Mouse (Mus musculus): Measurements from ENCODE around the gene Doc2b.
A peak's percentile ranks its signal among the peaks of the same experiment; 100 is the strongest.

Doc2b gene

DNA sequence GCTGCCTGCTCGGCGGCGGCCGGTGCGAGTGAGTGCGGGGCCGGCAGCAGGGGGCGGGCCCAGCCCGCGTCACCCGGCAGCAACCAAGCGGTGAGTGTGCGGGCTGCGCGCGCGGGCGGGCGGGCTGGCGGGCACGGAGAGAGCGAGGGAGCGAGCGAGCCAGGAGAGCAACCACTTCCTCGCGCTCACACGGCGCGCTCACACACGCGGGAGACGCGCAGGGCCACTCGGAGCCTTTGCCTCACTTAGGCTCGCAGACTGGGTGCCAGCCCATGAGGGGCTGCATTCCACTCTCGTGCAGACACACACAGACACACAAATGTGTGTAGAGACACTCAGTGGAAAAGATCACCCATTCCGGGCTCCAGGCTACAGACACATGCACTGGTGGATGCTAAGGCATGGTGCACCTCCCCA, at the start of gene Doc2b:
Doc2b (minus strand) TSS at position 21 of the 417 bp plus-strand sequence.
- DNase-seq, result peak; percentile 31 to 32

DNA sequence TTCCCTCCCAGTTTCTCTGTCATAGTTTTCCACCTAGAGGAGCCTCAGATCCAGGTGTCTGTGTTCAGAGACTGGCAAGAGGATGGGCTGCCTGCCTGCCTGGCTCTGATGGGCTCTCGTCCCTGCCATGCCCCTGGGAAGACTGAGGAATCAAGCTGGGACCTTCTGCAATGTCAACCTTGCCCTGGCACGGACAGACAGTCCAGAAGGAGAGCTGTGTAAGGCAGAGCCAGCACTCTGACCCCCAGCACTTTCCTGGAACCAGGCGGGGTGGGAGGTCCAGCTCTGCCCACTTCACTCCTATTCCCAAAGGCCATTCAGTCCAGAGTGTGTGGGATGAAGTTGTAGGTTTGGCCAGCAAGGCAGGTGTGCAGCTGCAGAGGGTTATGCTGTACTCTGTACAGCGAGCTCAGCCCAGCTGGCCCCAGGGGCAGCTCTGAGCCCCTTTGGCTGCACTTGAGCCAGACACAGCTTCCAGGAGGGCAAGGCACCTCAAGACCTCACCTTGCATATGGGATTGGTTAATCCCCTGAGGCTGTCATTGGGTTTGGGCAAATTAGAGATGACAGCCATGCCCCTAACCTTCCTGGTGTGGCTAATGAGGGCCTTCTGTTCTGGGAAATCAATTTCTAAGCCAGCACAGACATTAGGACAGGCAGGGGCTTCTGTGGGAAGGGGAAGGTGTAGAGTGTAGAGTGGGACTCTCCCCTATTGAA, 47.2 kb upstream of the Doc2b start:
- DNase-seq, result no peak

DNA sequence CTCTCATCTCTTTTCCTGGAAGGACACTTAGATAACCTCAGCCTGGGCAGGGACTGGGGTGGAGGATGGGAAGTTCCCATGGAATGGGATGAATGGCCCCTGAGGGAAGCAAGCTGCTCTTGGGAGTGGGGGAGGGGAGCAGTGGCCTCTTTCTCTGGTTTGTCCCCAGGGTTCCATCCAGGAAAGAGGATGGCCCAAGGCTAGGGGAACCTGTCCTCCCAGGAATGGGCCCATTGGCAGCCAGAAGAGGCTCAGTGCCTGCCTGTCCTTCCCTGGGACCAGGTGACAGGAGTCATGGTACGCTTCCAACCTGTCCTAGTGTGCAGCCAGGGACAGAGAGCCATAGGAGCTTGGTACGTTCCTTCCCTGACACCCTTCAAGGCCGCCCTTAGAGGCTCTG, 45.7 kb upstream of the Doc2b start:
- no peak for DNase-seq

DNA sequence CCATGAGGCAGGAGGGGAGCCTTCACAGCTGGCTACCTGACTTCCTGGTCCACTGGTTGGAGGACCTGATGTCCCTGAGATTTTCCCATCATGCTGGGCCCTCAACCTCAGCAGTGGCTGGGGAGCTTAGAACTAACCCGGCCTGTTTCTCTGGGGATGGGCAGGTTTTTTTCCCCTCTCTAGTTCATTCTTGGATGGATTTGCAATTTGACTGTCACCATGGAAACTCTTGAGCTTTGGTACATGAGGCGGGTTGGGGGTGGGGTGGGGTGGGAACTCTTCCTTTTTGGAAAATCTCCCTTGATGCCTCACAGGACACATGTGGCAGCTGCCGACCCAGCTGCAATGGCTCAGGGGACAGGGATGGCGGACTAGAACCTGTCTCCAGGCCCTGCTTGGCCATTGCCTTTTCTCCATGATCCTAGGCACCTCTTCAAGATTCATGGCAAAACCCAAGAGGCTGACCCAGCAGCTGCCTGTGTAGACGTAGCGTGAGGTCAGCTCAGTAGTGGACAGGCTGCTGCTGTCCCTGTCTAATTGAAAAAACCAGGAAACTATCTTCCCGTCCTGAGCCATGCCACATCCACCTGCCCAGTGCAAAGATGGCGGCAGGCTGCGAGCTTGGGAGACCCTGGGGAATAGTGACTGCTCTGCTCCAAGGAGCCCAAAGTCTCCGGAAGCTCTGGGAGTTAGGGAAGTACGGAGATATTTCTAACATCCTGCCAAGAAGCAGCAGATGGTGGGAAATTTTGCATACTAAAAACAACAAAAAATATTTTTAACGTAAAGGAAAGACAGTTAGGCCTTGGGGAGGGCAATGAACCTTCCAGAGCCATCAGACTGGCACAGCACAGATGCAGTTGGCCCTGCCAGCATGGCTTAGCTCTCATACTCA, 43.9 kb upstream of the Doc2b start:
- DNase-seq, result no peak

DNA sequence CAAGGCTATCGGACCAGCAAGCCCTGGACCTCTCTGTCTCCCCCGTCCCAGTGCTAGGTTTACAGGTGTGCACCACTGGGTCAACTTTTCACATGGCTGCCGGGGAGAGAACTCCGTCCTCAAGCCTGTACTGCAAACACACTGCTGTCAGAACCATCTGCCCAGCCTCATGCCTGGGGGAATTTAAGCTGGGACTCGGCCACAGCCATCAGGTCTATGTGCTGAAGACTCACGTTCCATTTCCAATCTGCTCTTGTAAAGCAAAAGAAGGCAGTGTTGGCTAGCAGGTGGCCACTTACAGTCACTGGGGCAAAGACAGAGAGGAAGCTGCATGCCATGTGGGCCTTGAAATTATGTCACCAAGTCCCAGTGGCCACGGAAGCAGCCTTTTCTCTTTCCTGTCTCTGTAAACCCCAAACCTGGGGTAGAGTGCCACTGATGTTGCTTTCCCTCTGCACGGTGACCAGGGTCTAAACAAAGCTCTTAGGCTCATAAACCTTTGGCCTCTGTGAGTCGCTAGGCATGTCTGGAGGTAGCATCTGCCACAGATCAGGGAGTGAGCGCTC, 43.1 kb upstream of the Doc2b start:
- DNase-seq, result peak; percentile 42 to 45

DNA sequence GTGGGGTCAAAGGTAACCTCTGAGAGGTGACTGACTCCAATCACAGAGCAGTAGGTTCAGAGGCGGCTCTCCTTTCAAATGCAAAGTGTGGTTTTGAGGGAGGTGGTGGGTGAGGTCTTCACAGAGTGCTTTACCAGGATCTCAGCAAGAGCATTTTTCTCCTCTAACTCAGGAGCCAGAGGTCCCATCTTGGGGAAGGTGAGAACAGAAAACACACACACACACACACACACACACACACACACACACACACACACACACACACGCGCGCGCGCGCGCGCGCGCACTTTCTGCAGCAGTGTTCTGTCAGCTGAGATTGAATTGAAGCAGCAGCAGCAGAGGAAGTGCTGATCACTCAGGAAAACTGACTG, 40.4 kb upstream of the Doc2b start:
- peak; percentile 27 to 35 for DNase-seq

DNA sequence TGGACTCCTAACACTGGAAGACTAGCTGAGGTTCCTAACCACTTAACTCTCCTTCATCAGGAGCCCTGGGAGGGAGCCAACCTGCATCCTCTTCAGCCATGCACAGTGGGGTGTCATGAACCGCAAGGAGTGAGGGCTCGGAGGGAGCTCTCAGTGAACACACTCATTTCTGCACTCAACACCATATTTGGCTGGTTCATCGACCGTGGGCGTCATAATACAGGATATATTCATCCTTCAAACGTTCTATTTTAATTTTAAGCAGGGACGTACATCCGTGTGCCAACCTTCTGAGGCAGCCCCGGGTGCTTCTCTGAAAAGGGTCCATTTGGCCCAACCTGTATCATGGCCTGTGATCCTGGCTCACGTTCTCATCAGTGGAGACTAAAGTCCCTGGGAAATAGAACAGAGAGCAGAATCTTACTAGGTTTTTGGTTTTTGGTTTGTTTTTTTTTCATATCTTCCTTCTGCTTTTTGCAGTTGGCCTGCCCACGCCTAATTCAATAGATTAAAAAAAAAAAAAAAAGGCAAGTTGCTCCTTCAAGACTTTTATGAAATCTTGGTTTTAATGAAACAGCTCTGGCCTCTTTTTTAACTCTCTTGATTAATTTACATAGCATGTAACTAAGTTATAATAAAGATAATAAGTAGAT, 39.9 kb upstream of the Doc2b start:
- DNase-seq, result peak; percentile 51 to 54

DNA sequence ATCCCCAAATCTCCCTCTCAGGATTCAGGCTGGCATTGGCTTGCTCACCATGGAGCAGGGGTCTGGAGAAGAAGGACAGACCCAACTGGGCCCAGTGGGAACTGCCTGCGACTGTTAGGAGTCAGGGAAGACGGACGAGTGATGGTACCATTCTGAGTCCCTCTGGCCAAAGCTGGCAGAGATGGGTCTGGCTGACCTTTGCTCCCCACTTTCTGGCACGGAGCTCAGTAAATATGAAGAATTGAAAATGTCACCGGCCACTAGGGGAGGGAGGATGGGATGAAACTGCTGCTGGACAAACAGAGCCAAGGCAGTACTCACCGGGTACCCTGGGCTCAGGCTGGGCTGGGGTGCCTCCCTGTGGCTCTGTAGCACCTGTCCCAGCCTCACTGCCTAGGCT, 37.2 kb upstream of the Doc2b start:
- no peak for DNase-seq

DNA sequence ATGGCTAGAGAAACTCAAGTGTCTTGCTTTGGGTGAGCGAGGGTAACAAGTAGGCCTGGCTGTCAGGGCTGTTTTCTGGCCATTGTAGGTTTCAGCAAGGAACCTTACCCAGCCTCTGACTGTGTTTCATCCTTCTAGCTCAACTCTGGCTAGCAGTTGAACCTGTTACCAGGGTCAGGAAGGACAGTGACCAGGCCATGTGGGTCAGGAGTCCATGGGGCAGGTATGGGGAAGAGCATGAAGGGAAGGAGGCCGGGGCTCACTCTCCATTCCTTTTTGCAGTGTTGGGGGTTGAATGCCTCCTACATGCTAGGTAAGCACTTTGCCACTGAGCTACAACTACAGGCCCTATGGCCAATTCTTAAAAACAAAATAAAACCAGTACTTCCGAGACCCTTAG, 34.5 kb upstream of the Doc2b start:
- no peak for DNase-seq

DNA sequence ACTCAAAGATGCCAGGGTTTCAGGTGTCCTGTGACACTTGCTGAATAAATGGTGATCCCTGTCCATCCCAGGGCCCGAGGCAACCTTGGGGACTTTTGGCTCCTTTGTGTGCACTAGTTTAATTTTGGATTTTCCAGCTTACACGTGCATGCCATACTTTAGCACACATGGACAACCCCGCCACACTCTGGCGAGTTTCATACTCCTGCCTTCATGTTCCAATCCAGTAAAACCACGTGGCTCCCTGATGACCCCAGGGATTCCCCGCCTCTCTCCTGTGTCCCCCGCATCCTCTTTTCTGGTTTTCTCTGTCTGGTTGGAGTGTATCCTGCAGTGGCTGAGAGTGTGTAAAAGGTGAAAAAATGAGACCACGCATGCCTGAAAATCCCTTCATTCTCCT, 31.6 kb upstream of the Doc2b start:
- DNase-seq, result peak; percentile 40 to 52

DNA sequence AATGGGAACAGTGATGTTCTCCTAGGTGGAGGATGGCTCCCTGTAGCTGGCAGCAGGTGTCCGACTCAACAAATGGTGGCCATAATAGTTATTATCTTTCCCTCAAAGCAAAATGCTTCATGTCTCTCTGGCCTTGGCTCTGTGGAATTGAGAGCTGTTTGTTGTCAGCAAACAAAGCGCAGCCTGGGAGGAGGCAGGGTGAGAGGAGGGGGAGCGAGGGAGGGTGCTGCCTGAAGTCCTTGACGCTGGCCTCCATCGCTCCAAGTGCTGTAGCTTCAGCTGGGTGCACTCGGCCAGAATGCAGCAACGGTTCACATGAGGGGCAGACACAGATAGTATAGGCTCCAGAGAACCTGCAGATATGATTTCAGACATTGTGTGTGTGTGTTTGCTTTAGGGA, 27.7 kb upstream of the Doc2b start:
- no peak for DNase-seq

DNA sequence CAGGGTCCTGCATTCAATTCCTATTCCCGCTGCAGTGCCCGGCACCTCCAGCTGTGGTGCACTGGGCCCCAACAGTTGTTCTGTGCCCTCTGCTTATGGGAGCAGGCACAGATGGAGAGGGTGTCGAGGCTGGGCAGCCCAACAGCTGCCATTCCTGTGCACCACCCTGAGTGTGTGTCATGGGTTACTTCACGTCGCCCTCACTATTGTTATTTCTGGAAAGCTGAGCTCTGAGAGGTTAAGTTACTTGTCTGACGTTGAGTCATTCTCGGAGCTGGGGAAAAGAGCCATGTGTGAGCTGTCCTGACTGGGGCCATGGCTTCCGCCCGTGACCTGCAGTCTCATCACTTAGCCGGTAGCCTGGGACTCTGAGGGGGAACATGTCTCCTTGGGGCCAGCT, 17.2 kb upstream of the Doc2b start:
- no peak for DNase-seq

DNA sequence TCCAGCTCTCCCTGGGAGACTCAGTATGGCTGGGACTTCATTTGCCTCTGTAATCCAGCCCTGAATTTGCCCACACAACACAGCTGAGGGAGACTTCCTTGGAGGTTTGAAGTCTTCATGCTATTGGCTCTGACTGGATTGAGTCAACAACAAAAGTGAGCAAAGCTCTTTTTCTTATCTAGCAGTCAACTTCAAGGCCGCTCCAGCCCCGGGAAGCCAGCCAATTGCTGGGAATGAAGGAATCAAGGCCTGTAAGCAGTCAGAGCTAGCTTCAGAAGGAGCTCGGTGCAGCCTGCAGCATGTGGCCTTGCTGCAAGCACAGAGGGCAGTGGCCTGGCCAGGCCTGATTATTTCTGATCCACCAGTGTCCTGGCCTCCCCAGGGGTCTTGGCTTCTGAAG, 16.1 kb upstream of the Doc2b start:
- DNase-seq, result no peak

DNA sequence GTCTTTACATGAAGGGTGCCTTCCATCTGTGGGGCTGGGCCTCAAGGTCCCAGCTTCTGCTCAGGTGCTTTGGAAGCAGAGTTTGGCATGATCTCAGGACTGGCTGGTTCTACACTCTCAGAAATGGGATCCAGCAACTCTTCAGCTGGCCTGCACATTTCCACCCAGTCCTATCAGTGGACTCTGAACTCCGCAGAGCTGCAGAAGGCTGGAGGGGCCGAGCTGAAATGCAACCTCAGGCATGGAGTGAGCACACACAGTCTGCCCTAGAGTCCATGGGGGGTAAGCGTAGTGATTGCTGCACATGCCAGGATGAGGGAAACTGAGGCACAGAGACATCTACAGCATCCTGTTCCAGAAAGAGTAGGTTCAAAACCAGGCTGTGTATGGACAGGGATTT, 14.7 kb upstream of the Doc2b start:
- no peak for DNase-seq

DNA sequence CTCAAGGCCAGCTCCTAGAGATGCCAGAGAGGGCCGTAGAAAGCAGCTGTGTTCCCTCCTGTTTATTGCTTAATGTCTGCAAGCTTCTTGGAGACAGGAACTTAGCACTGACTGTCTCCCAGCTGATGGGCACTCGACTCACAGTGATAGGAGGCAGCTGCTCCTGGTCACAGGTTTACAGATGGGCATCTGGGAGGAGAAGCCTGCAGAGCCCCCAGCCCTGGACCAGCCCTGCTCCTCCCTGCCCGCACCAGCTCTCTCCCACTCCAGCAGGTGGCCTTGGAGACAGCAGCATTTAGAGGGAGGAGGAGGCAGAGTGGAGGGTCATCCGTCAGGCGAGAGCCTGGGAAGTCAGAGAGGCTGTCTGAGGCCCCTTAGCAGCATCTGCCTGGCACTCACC, 11.6 kb upstream of the Doc2b start:
- DNase-seq, result no peak

DNA sequence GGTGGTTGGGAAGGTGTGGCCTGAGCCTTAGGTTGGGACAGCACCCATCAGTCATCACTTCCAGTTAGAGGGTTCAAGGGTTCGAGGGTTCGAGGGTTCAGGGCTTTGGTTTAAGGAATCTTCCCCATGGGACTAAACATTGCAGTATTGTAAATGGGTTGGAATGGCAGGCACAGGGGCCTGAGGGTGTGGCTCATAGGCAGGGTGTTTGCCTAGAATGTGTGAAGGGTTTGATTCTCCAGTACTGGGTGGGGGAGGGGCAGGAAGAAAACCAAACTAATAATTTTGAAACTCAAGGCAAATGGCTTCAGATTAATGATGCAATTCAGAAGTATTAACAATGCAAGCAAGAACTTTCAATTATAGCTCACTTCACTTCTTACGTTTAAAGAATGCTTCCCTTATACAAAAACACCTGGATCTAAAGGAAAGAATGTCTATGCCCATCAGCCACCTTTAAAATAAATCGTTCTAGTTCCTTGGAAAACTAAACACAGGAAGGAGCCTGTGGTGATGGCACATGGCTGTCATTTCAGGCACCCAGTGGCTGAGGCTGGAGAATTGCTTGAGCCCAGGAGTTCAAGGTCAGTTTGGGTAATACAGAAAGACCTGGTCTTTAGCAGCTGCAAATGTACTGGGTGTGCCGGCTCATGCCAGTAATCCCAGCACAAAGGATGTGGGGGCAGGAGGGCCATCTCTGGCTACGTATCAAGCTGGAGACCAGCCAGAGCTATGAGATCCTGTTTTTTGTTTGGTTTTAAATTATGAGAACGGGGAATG, 6.1 kb upstream of the Doc2b start:
- no peak for DNase-seq

DNA sequence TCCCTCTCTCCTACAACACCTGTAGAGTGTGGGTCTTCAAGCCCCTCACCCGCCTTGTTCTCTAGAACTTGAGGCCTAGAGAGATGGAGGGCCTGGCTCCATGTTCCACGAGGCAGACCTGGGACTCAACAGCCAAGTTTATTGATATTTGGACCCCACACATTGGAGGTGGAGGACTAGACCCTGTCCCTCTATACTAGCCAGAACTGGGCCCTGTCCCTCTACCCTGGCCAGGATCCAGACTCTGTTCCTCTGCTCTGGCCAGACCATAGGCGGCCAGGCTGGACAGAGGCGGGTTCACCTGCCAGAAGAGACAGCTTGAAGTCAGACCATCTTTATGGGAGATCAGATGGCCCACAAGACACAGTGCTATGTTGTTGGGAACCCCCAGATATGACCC, 5.5 kb upstream of the Doc2b start:
- no peak for DNase-seq

DNA sequence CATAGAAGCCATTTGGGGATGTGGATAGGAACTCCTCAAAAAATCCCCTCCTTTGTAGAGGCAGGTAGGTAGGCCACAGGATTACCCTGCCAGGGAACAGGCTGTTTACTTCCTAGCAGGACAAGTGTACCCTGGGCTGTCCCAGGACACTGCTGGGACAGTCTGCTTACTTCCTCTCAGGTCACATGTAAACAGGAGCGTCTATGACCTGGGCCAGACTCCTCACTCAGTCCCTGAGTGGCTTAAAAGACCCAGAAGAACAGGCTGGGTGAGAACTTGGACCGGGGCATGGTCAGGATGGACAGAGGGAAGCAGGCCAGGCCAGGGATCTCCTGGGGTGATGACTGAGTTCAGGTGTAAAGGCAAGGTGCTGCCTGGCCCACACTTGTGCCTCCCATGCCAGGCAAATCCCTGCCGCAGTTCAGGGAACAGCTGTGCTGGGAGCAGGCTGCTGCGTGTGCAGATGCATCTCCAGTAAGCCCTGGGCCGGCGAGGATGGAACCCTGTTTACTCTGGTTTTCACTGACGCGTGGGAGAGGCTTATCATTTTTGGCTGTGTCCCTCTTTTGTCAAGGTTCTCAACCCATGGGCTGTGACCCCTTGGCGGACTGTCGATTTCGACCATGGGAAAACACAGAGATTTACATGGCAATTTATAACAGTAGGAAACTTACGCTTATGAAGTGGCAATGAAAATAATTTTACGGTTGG, 842 bp upstream of the Doc2b start:
- no peak for DNase-seq

DNA sequence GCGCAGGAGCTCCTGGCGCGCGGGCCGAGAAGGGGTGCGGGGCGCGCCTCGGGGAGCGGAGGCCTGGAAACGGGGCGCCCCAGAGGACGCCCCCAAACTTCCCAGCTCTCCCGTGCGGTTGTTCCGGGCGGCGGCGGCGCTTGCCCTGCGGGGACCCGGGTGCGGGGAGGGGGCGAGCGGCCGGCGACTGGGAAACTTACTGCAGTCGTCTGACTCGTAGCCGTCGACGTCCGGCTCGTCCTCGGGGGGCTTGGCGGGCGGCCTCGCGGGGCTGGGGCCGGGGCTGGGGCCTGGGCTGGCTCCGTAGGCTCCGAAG, 570 bp downstream of the Doc2b start:
- no peak for DNase-seq

DNA sequence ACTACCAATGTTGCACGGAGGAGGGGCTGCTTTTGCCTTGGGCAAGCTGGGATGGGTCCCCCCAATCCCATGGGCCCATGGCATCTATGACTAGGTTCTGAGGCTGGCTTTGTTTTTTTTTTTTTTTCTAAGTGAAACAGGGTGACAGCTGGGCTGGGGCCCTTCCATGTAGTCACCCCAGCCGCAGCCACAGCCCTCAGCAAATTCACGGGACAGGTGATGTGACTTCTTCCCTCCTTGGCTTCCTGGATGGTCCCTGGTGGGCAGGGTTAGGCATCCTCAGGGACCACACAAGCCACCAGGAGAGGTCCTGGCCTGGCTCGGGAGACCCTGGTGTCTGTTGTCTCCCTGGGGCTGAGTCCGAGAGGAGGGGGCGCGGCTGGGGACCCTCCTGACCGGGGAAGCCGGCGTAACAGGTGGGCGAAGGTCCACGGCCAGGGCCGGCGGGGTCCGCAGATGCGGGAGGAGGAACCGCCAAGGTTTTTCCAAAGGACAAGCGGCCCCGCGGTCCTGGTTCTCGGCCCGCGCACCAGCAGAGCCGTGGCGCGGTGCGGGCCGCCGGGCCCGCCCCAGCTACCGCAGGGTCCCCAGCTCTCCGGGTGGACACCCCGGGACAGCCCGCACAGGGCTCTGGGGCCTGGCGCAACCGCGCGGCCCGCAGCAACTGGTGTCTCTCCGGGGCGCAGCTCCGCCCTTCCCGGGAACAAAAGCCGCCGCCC, 1.1 kb downstream of the Doc2b start:
- no peak for DNase-seq

DNA sequence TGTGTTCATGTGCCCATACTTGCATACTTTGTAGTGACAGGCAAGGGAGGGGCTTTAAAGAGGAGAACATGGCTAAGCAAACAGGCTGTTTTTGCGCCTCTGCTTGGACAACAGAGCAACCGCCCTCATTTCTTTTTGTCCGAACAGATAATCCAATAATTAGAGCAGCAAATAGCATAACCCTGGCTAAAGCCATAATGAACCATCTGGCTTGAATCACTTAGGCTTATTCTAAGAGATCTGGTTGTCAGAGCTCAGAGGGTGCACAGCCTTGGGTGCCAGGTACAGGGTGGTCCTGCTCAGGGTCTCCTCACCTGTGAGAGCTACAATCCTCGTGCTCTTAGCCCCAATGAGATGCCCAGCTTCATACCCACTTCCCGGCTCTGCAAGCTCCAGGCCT, 2.5 kb downstream of the Doc2b start:
- no peak for DNase-seq

DNA sequence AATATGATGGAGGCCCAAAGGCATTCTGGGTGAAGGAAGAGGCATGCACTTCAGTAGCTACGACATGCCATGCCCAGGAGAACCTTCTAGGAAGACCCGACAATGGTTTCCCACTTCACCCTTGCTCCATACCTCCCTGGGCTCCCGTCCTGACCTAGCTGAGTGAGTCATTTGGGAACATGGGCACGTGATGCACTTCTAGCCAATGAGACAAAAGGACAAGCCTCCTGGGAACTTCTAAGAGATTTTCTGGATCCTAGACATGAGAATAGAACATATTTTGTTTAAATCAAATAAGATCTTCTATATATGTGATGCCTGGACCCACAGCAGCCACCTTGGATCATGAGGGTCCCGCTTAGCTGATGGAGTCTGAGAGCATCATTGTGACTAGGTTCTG, 3.3 kb downstream of the Doc2b start:
- DNase-seq, result no peak

Measured in B cell, adult 2 months (primary cell).